Mouse (Mus musculus): Measurements from ENCODE around the gene Meltf. TPM values are rescaled to one million over a fixed set of nuclear protein-coding genes. Genes with fewer than 3 reads are reported as not detected.

The Meltf gene
- total and polyA plus RNA-seq, 3 experiments, result 0.23 TPM; not detected in 2

GRCm38 (mm10) chr16:31947333-31947732 is 68.7 kb downstream of the Meltf start:
- Histone ChIP-seq H3K27ac (peak overlapping the region; percentile 93), H3K79me2 (replicated peaks; ENCODE audit: control insufficient read depth, insufficient read depth, low read length) (peaks cover 6% of the 10 kb centered on the region; the same call in 1 of the 2 replicates), H3K27me3 (ENCODE audit: control insufficient read depth, insufficient read depth, low read length) (no peaks in the 10 kb centered on the region), H3K36me3 (ENCODE audit: control insufficient read depth, insufficient read depth, low read length) (peaks cover 2% of the 10 kb centered on the region; the same call in 1 of the 2 replicates), H3K4me3 (peak overlapping the region; percentile 91), H3K9ac (ENCODE audit: low read depth, low read length) (peak overlapping the region; percentile 33), H3K4me1 (ENCODE audit: control insufficient read depth, insufficient read depth, low read length) (peaks cover 8% of the 10 kb centered on the region)
- intact Hi-C loops (cut with DNase I), result loop anchor here (10.0 kb wide), 1 partner anchor 667 kb away; no protein-coding TSS in a partner anchor
- DNase-seq, result no peak
- TF ChIP-seq EP300 (IDR thresholded peaks at IDR 0.05; ENCODE audit: insufficient read depth, low read depth, low read length), result no peak
- no peak for TF ChIP-seq CTCF (IDR thresholded peaks at IDR 0.05)
- no peak for TF ChIP-seq POLR2A (IDR thresholded peaks at IDR 0.05; ENCODE audit: insufficient read depth, low read depth, low read length)
- WGBS, result 11% methylated on average over 8 of the region's 8 CpGs

GRCm38 (mm10) chr16:31947901-31948316 is 69.3 kb downstream of the Meltf start:
- peak overlapping the region; percentile 89 for H3K9ac ChIP-seq (ENCODE audit: low read depth, low read length)
- 1% methylated on average over 38 of the region's 38 CpGs for WGBS
- no peaks in the 10 kb centered on the region for H3K27me3 ChIP-seq (ENCODE audit: control insufficient read depth, insufficient read depth, low read length)
- no peak for DNase-seq
- H3K4me1 ChIP-seq (ENCODE audit: control insufficient read depth, insufficient read depth, low read length), result peaks cover 8% of the 10 kb centered on the region
- intact Hi-C loops (cut with DNase I), result loop anchor here (1.0 to 10.0 kb wide), 2 partner anchors 55 to 667 kb away; partner anchors contain the start of gene Senp5
- peaks cover 6% of the 10 kb centered on the region; the same call in 1 of the 2 replicates for H3K79me2 ChIP-seq (replicated peaks; ENCODE audit: control insufficient read depth, insufficient read depth, low read length)
- no peak for TF ChIP-seq POLR2A (IDR thresholded peaks at IDR 0.05; ENCODE audit: insufficient read depth, low read depth, low read length)
- TF ChIP-seq EP300 (IDR thresholded peaks at IDR 0.05; ENCODE audit: insufficient read depth, low read depth, low read length), result no peak
- TF ChIP-seq CTCF (IDR thresholded peaks at IDR 0.05), result no peak
- H3K36me3 ChIP-seq (ENCODE audit: control insufficient read depth, insufficient read depth, low read length), result peaks cover 2% of the 10 kb centered on the region; the same call in 1 of the 2 replicates
- peak overlapping the region; percentile 93 for H3K27ac ChIP-seq
- H3K4me3 ChIP-seq, result peak overlapping the region; percentile 91

- Histone ChIP-seq H3K27me3 (ENCODE audit: control insufficient read depth, insufficient read depth, low read length) (no peaks in the 10 kb centered on the region), H3K4me1 (ENCODE audit: control insufficient read depth, insufficient read depth, low read length) (peaks cover 8% of the 10 kb centered on the region), H3K27ac (peak within 1 kb of the TSS; percentile 93), H3K36me3 (ENCODE audit: control insufficient read depth, insufficient read depth, low read length) (peaks cover 2% of the 10 kb centered on the region; the same call in 1 of the 2 replicates), H3K4me3 (peak within 1 kb of the TSS; percentile 91), H3K9ac (ENCODE audit: low read depth, low read length) (peak within 1 kb of the TSS; percentile 89), H3K79me2 (replicated peaks; ENCODE audit: control insufficient read depth, insufficient read depth, low read length) (peaks cover 6% of the 10 kb centered on the region; the same call in 1 of the 2 replicates)
- intact Hi-C loops (cut with DNase I), result loop anchor here (1.0 to 10.0 kb wide), 2 partner anchors 55 to 666 kb away; partner anchors contain the start of gene Senp5
- peak; percentile 69; the same call in 1 of the 2 replicates for TF ChIP-seq EP300 (IDR thresholded peaks at IDR 0.05; ENCODE audit: insufficient read depth, low read depth, low read length)
- peak; percentile 81 for TF ChIP-seq POLR2A (IDR thresholded peaks at IDR 0.05; ENCODE audit: insufficient read depth, low read depth, low read length)
- peak; percentile 25 for TF ChIP-seq CTCF (IDR thresholded peaks at IDR 0.05)
- whole genome bisulfite sequencing, result under 1% methylated on average over 55 of the region's 55 CpGs
- DNase-seq, result peak; percentile 96 to 98
These were observed 69.8 kb downstream of the Meltf start, which contains the start of the genes 0610012G03Rik and Ncbp2 for GRCm38 (mm10) chr16:31948345-31948774. Gene 0610012G03Rik (minus strand): TSS chr16:31948494. Gene Ncbp2 (plus strand): TSS chr16:31948513.

Other genes starting within 250 kb of the Meltf start
- 10 to 100 TPM; 56.2 to 61.9 TPM for gene Dlg1, start 215.4 kb upstream of the Meltf start, total RNA-seq (2021)
- 14.9 and 36.5 TPM in 2 replicates for gene Dlg1, start 215.4 kb upstream of the Meltf start, polyA plus RNA-seq (2012; rRNA removed)
- 1 to 10 TPM; 1.7 to 2.3 TPM for gene Pigz, start 55.0 kb downstream of the Meltf start, total RNA-seq (2021)
- gene Pigz, start 55.0 kb downstream of the Meltf start, polyA plus RNA-seq (2012; rRNA removed), result 2.4 and 2.9 TPM in 2 replicates
- gene 0610012G03Rik, start 69.7 kb downstream of the Meltf start, total RNA-seq (2021), result 10 to 100 TPM; 69.9 to 75.4 TPM
- 86.3 and 88.9 TPM in 2 replicates for gene 0610012G03Rik, start 69.7 kb downstream of the Meltf start, polyA plus RNA-seq (2012; rRNA removed)
- 10 to 100 TPM; 24.3 to 25.9 TPM for gene Ncbp2, start 69.7 kb downstream of the Meltf start, total RNA-seq (2021)
- gene Ncbp2, start 69.7 kb downstream of the Meltf start, polyA plus RNA-seq (2012; rRNA removed), result 7.9 and 17.5 TPM in 2 replicates
- 10 to 100 TPM; 10.5 to 12.8 TPM for gene Senp5, start 124.5 kb downstream of the Meltf start, total RNA-seq (2021)
- gene Senp5, start 124.5 kb downstream of the Meltf start, polyA plus RNA-seq (2012; rRNA removed), result 3.5 and 6.8 TPM in 2 replicates
- 10 to 100 TPM; 26.3 to 27.3 TPM for gene Pak2, start 200.5 kb downstream of the Meltf start, total RNA-seq (2021)
- gene Pak2, start 200.5 kb downstream of the Meltf start, polyA plus RNA-seq (2012; rRNA removed), result 9.6 and 15.3 TPM in 2 replicates
- 10 to 100 TPM; 21.0 to 21.2 TPM for gene Pigx, start 220.9 kb downstream of the Meltf start, total RNA-seq (2021)
- 12.4 and 23.2 TPM in 2 replicates for gene Pigx, start 220.9 kb downstream of the Meltf start, polyA plus RNA-seq (2012; rRNA removed)
- gene Cep19, start 221.0 kb downstream of the Meltf start, total RNA-seq (2021), result 1 to 10 TPM; 8.6 to 9.8 TPM
- 8.8 and 9.7 TPM in 2 replicates for gene Cep19, start 221.0 kb downstream of the Meltf start, polyA plus RNA-seq (2012; rRNA removed)

Data from heart, adult 2 months (tissue).